Mouse (Mus musculus): ENCODE measurements around the gene Zscan20. TPM values are rescaled to one million over a fixed set of nuclear protein-coding genes. Genes with fewer than 3 reads are reported as not detected.
A peak's percentile ranks its signal among the peaks of the same experiment; 100 is the strongest.
"Not testable (repeated sequence)": the region's sequence is repeated elsewhere in the genome, so short reads cannot be mapped to it uniquely, and the experiment has no call there.

Zscan20 gene
- total RNA-seq, 2 experiments from 2014 or later: 8.2 to 9.4 TPM

- intact Hi-C loops (cut with DNase I): no loop called here
- TF ChIP-seq CTCF (IDR thresholded peaks at IDR 0.05): no peak
- Histone ChIP-seq H3K27ac (peak overlapping the region; percentile 69), H3K4me3 (peak overlapping the region; percentile 57)
- DNase-seq (ENCODE audit: extremely low spot score in 1 of 2, low spot score in 2 of 2): no peak
These were observed 498 bp downstream of the Zscan20 start for GRCm38 (mm10) chr4:128609276-128609924.

GRCm38 (mm10) chr4:128607661-128608060 is 2.2 kb downstream of the Zscan20 start:
- intact Hi-C loops (cut with DNase I): no loop called here
- TF ChIP-seq CTCF (IDR thresholded peaks at IDR 0.05): no peak
- H3K4me3 ChIP-seq: no peak overlapping the region
- no peak for DNase-seq (ENCODE audit: extremely low spot score in 1 of 2, low spot score in 2 of 2)
- H3K27ac ChIP-seq: peak overlapping the region; percentile 44; the same call in 1 of the 2 replicates

- Histone ChIP-seq H3K27ac (no peak overlapping the region), H3K4me3 (no peak overlapping the region)
- no peak for DNase-seq (ENCODE audit: extremely low spot score in 1 of 2, low spot score in 2 of 2)
- intact Hi-C loops (cut with DNase I): no loop called here
- TF ChIP-seq CTCF (IDR thresholded peaks at IDR 0.05): no peak
These were observed 3.3 kb downstream of the Zscan20 start for GRCm38 (mm10) chr4:128606586-128606985.

GRCm38 (mm10) chr4:128597801-128598560 is 11.9 kb downstream of the Zscan20 start:
- TF ChIP-seq CTCF (IDR thresholded peaks at IDR 0.05): no peak
- DNase-seq (ENCODE audit: extremely low spot score in 1 of 2, low spot score in 2 of 2): no peak
- intact Hi-C loops (cut with DNase I): no loop called here
- H3K27ac ChIP-seq: no peak overlapping the region
- H3K4me3 ChIP-seq: no peak overlapping the region

- no peak for DNase-seq (ENCODE audit: extremely low spot score in 1 of 2, low spot score in 2 of 2)
- intact Hi-C loops (cut with DNase I): no loop called here
- H3K27ac ChIP-seq: no peak overlapping the region
- H3K4me3 ChIP-seq: no peak overlapping the region
- TF ChIP-seq CTCF (IDR thresholded peaks at IDR 0.05): no peak
These were observed 15.8 kb downstream of the Zscan20 start for GRCm38 (mm10) chr4:128594062-128594461.

- H3K27ac ChIP-seq: no peak overlapping the region
- no peak for DNase-seq (ENCODE audit: extremely low spot score in 1 of 2, low spot score in 2 of 2)
- no peak overlapping the region for H3K4me3 ChIP-seq
- TF ChIP-seq CTCF (IDR thresholded peaks at IDR 0.05): no peak
- intact Hi-C loops (cut with DNase I): no loop called here
These were observed 16.6 kb downstream of the Zscan20 start for GRCm38 (mm10) chr4:128593286-128593685.

- TF ChIP-seq CTCF (IDR thresholded peaks at IDR 0.05): peak; percentile 51
- intact Hi-C loops (cut with DNase I): no loop called here
- DNase-seq (ENCODE audit: extremely low spot score in 1 of 2, low spot score in 2 of 2): no peak
- H3K27ac ChIP-seq: no peak overlapping the region
- no peak overlapping the region for H3K4me3 ChIP-seq
These were observed 30.7 kb downstream of the Zscan20 start for GRCm38 (mm10) chr4:128579182-128579581.

- DNase-seq (ENCODE audit: extremely low spot score in 1 of 2, low spot score in 2 of 2): no peak
- H3K27ac ChIP-seq: no peak overlapping the region
- H3K4me3 ChIP-seq: no peak overlapping the region
- intact Hi-C loops (cut with DNase I): no loop called here
- TF ChIP-seq CTCF (IDR thresholded peaks at IDR 0.05): no peak
These were observed 34.1 kb downstream of the Zscan20 start for GRCm38 (mm10) chr4:128575811-128576210.

GRCm38 (mm10) chr4:128560327-128560726 is 49.6 kb downstream of the Zscan20 start:
- TF ChIP-seq CTCF (IDR thresholded peaks at IDR 0.05): peak; percentile 47
- no peak overlapping the region for H3K4me3 ChIP-seq
- no peak for DNase-seq (ENCODE audit: extremely low spot score in 1 of 2, low spot score in 2 of 2)
- intact Hi-C loops (cut with DNase I): no loop called here
- H3K27ac ChIP-seq: no peak overlapping the region

GRCm38 (mm10) chr4:128554198-128554597 is 55.7 kb downstream of the Zscan20 start:
- DNase-seq (ENCODE audit: extremely low spot score in 1 of 2, low spot score in 2 of 2): no peak
- no peak overlapping the region for H3K4me3 ChIP-seq
- no peak overlapping the region for H3K27ac ChIP-seq
- intact Hi-C loops (cut with DNase I): no loop called here
- no peak for TF ChIP-seq CTCF (IDR thresholded peaks at IDR 0.05)

GRCm38 (mm10) chr4:128550756-128551155 is 59.1 kb downstream of the Zscan20 start:
- Histone ChIP-seq H3K4me3 (no peak overlapping the region), H3K27ac (no peak overlapping the region)
- intact Hi-C loops (cut with DNase I): no loop called here
- no peak for TF ChIP-seq CTCF (IDR thresholded peaks at IDR 0.05)
- no peak for DNase-seq (ENCODE audit: extremely low spot score in 1 of 2, low spot score in 2 of 2)

- DNase-seq (ENCODE audit: extremely low spot score in 1 of 2, low spot score in 2 of 2); H3K4me3 ChIP-seq; H3K27ac ChIP-seq: not testable (repeated sequence)
- intact Hi-C loops (cut with DNase I): loop anchor here (5.0 kb wide), 1 partner anchor 1177 kb away; no protein-coding TSS in a partner anchor
These were observed 65.9 kb downstream of the Zscan20 start for GRCm38 (mm10) chr4:128543956-128544486.

Data from left cerebral cortex, adult 2 months (tissue).